Mouse (Mus musculus) heart, postnatal 10 days (tissue): ENCODE results near the gene AC124108.1. TPM values are rescaled to one million over a fixed set of nuclear protein-coding genes. Genes with fewer than 3 reads are reported as not detected.
"Not testable (repeated sequence)": the region's sequence is repeated elsewhere in the genome, so short reads cannot be mapped to it uniquely, and the experiment has no call there.

Experiments used
- DNase-seq, 2 experiments: peaks; one replicate each; pipeline ENCODE4 v3.0.0; 2021
- intact Hi-C: fragments of 180-260 bp; cut with DNase I; formaldehyde crosslinking; loops from one replicate; pipeline ENCODE4 v1.15.1; 2025
- total RNA-seq, 2 experiments: library from RNA; stranded (reverse); gene quantifications; 2 replicates each; pipeline ENCODE4 v1.2.3; 2021

The AC124108.1 gene
- total RNA-seq, 2 experiments from 2014 or later: not detected

- DNase-seq, intact Hi-C loops: not testable (repeated sequence)
These were observed 28.6 kb upstream of the AC124108.1 start for GRCm38 (mm10) chr1:132162618-132163017.

- intact Hi-C loops: no loop called here
These were observed 26.3 kb upstream of the AC124108.1 start for GRCm38 (mm10) chr1:132164780-132165518.

GRCm38 (mm10) chr1:132165859-132166258 is 25.4 kb upstream of the AC124108.1 start:
- DNase-seq: no peak
- intact Hi-C loops: no loop called here

More at GRCm38 (mm10) chr1:132164780-132165518, 26.3 kb upstream of the AC124108.1 start:
- no peak for DNase-seq

GRCm38 (mm10) chr1:132168115-132168767 is 23.0 kb upstream of the AC124108.1 start:
- intact Hi-C loops: no loop called here
- no peak for DNase-seq

- intact Hi-C loops: no loop called here
- no peak for DNase-seq
These were observed 20.6 kb upstream of the AC124108.1 start for GRCm38 (mm10) chr1:132170698-132171097.

GRCm38 (mm10) chr1:132171619-132172018 is 19.6 kb upstream of the AC124108.1 start:
- intact Hi-C loops: no loop called here
- no peak for DNase-seq

- intact Hi-C loops: no loop called here
- no peak for DNase-seq
These were observed 5.0 kb upstream of the AC124108.1 start for GRCm38 (mm10) chr1:132186303-132186702.

GRCm38 (mm10) chr1:132188442-132189066 is 2.7 kb upstream of the AC124108.1 start:
- intact Hi-C loops: no loop called here

GRCm38 (mm10) chr1:132189231-132189630 is 2.0 kb upstream of the AC124108.1 start:
- DNase-seq: no peak
- intact Hi-C loops: no loop called here

More at GRCm38 (mm10) chr1:132188442-132189066, 2.7 kb upstream of the AC124108.1 start:
- no peak for DNase-seq

GRCm38 (mm10) chr1:132190040-132190513 is 1.2 kb upstream of the AC124108.1 start:
- DNase-seq: peak in 1 of 2 experiments; percentile 25
- intact Hi-C loops: no loop called here

- DNase-seq: peak in 1 of 2 experiments; percentile 15
- intact Hi-C loops: no loop called here
These were observed 600 bp upstream of the AC124108.1 start for GRCm38 (mm10) chr1:132190621-132191092.

GRCm38 (mm10) chr1:132191786-132192680 is 776 bp downstream of the AC124108.1 start:
- DNase-seq: no peak
- intact Hi-C loops: no loop called here

GRCm38 (mm10) chr1:132193806-132194205 is 2.5 kb downstream of the AC124108.1 start:
- no peak for DNase-seq
- intact Hi-C loops: no loop called here

- DNase-seq: no peak
These were observed 3.4 kb downstream of the AC124108.1 start for GRCm38 (mm10) chr1:132194624-132195023.

GRCm38 (mm10) chr1:132195100-132195499 is 3.8 kb downstream of the AC124108.1 start:
- DNase-seq: no peak
- intact Hi-C loops: no loop called here

More at GRCm38 (mm10) chr1:132194624-132195023, 3.4 kb downstream of the AC124108.1 start:
- intact Hi-C loops: no loop called here

- DNase-seq: no peak
- intact Hi-C loops: no loop called here
These were observed 4.4 kb downstream of the AC124108.1 start for GRCm38 (mm10) chr1:132195681-132196080.

- intact Hi-C loops: no loop called here
- no peak for DNase-seq
These were observed 5.1 kb downstream of the AC124108.1 start for GRCm38 (mm10) chr1:132196337-132196736.

- intact Hi-C loops: no loop called here
- DNase-seq: no peak
These were observed 6.4 kb downstream of the AC124108.1 start for GRCm38 (mm10) chr1:132197666-132198065.

- intact Hi-C loops: no loop called here
- no peak for DNase-seq
These were observed 7.3 kb downstream of the AC124108.1 start for GRCm38 (mm10) chr1:132198401-132199071.

- DNase-seq: no peak
- intact Hi-C loops: no loop called here
These were observed 8.0 kb downstream of the AC124108.1 start for GRCm38 (mm10) chr1:132199244-132199643.
